ENCODE assay signal across 28 mouse cellular contexts in genomic region chr1:42416539-42417218, GRCm38 (mm10).
DNase-seq lines count a peak whose midpoint lies in the region; ATAC-seq lines count a peak whose summit lies in the region.
"Had no signal": no experiment of that assay in that cellular context is flagged by ENCODE, and none has a peak within 500 bp of the region (broad histone marks: within the 10 kb centered on the region; RNA-seq: fewer than 3 reads in every experiment).

No protein-coding gene starts in this region.

- H3K4me3 ChIP-seq in midbrain, embryonic 13.5 days (replicated peaks), result no peak overlapping the region
- H3K4me3 ChIP-seq in midbrain, embryonic 11.5 days (ENCODE audit: low read depth, low read length), result no peak overlapping the region
- H3K4me3 ChIP-seq in hindbrain, embryonic 12.5 days, result no peak overlapping the region
- no peak overlapping the region for H3K4me3 ChIP-seq in hindbrain, embryonic 16.5 days (ENCODE audit: low read length)
- H3K4me3 ChIP-seq: embryonic facial prominence, embryonic 13.5 days; forebrain, embryonic 12.5 days; heart, embryonic 12.5 days; liver, embryonic 12.5 days; megakaryocyte, embryonic 14.5 days; midbrain, embryonic 15.5 days had no signal

- H3K4me2 ChIP-seq in midbrain, embryonic 13.5 days (replicated peaks), result no peak overlapping the region
- H3K4me2 ChIP-seq in midbrain, embryonic 11.5 days, result no peak overlapping the region
- no peak overlapping the region; the same call in 1 of the 2 replicates for H3K4me2 ChIP-seq in hindbrain, embryonic 12.5 days (replicated peaks)
- H3K4me2 ChIP-seq in hindbrain, embryonic 16.5 days (ENCODE audit: low read length), result peak overlapping the region; percentile 47
- H3K4me2 ChIP-seq: embryonic facial prominence, embryonic 13.5 days; forebrain, embryonic 12.5 days; heart, embryonic 12.5 days; liver, embryonic 12.5 days; midbrain, embryonic 15.5 days had no signal

- H3K27me3 ChIP-seq in midbrain, embryonic 13.5 days, result 0 out of 2 replicates have a peak, but pooled peaks cover 3% of the 10 kb centered on the region
- H3K27me3 ChIP-seq in midbrain, embryonic 11.5 days (ENCODE audit: control insufficient read depth, insufficient read depth, low read length), result peaks cover 5% of the 10 kb centered on the region; the same call in 1 of the 2 replicates
- H3K27me3 ChIP-seq in hindbrain, embryonic 12.5 days, result no peaks in the 10 kb centered on the region; the same call in 1 of the 2 replicates
- H3K27me3 ChIP-seq in hindbrain, embryonic 16.5 days (replicated peaks; ENCODE audit: control insufficient read depth, insufficient read depth, low read length), result no peaks in the 10 kb centered on the region
- H3K27me3 ChIP-seq: megakaryocyte, embryonic 14.5 days; midbrain, embryonic 15.5 days had no signal

- WGBS in midbrain, embryonic 13.5 days, result 68% methylated on average over 8 of the region's 8 CpGs
- 81% methylated on average over 8 of the region's 8 CpGs for WGBS in midbrain, embryonic 11.5 days
- 59% methylated on average over 8 of the region's 8 CpGs for WGBS in hindbrain, embryonic 12.5 days
- WGBS in hindbrain, embryonic 16.5 days, result 48% methylated on average over 8 of the region's 8 CpGs

- no peak for DNase-seq in midbrain, embryonic 11.5 days (ENCODE audit: low spot score, missing footprints)
- no peak for DNase-seq in gastrocnemius, postnatal 25 days
- no peak for DNase-seq in adrenal gland, adult (ENCODE audit: inconsistent age in 2 of 2, low spot score in 1 of 2)
- DNase-seq in lung, postnatal 36 days, result no peak
- DNase-seq: adrenal gland, adult 8-10 months; B cell, adult 2 months; cerebellum, adult 11 months; cerebellum, adult 9-11 months; gastrocnemius, postnatal 14 days; heart, adult 18-20 months; kidney, adult 8-10 months; kidney, postnatal 10 days; layer of hippocampus, postnatal 36 days; left cerebral cortex, postnatal 4 days; liver, postnatal 0 days; lung, postnatal 4 days; spleen, adult 18-20 months; thymus, postnatal 25 days had no signal

- H3K4me1 ChIP-seq in midbrain, embryonic 13.5 days (replicated peaks), result peaks cover 15% of the 10 kb centered on the region
- H3K4me1 ChIP-seq in midbrain, embryonic 11.5 days (ENCODE audit: control insufficient read depth, insufficient read depth, low read length), result no peaks in the 10 kb centered on the region
- peaks cover 19% of the 10 kb centered on the region for H3K4me1 ChIP-seq in hindbrain, embryonic 12.5 days
- peaks cover 8% of the 10 kb centered on the region for H3K4me1 ChIP-seq in hindbrain, embryonic 16.5 days (ENCODE audit: control insufficient read depth, insufficient read depth, low read depth, low read length)
- H3K4me1 ChIP-seq: liver, embryonic 12.5 days; megakaryocyte, embryonic 14.5 days had no signal

- H3K36me3 ChIP-seq in midbrain, embryonic 13.5 days, result no peaks in the 10 kb centered on the region
- H3K36me3 ChIP-seq in midbrain, embryonic 11.5 days (ENCODE audit: control insufficient read depth, insufficient read depth, low read length), result no peaks in the 10 kb centered on the region
- no peaks in the 10 kb centered on the region for H3K36me3 ChIP-seq in hindbrain, embryonic 12.5 days
- no peaks in the 10 kb centered on the region for H3K36me3 ChIP-seq in hindbrain, embryonic 16.5 days (ENCODE audit: control insufficient read depth, insufficient read depth, low read length)
- H3K36me3 ChIP-seq: embryonic facial prominence, embryonic 13.5 days; forebrain, embryonic 12.5 days; heart, embryonic 12.5 days; liver, embryonic 12.5 days; midbrain, embryonic 15.5 days had no signal

- peak; percentile 34; the same call in 1 of the 2 replicates for ATAC-seq in midbrain, embryonic 13.5 days
- no peak for ATAC-seq in midbrain, embryonic 11.5 days (ENCODE audit: low FRiP score)
- ATAC-seq in hindbrain, embryonic 12.5 days (ENCODE audit: low FRiP score), result peak; percentile 73
- no peak; the same call in 1 of the 2 replicates for ATAC-seq in hindbrain, embryonic 16.5 days
- ATAC-seq: intestine, embryonic 16.5 days; liver, embryonic 12.5 days; liver, postnatal 0 days; midbrain, embryonic 15.5 days had no signal

- H3K9ac ChIP-seq in midbrain, embryonic 13.5 days (replicated peaks), result no peak overlapping the region
- no peak overlapping the region for H3K9ac ChIP-seq in midbrain, embryonic 11.5 days (ENCODE audit: low read length)
- no peak overlapping the region for H3K9ac ChIP-seq in hindbrain, embryonic 12.5 days
- H3K9ac ChIP-seq in hindbrain, embryonic 16.5 days (ENCODE audit: low read depth, low read length), result no peak overlapping the region
- H3K9ac ChIP-seq: embryonic facial prominence, embryonic 13.5 days; forebrain, embryonic 12.5 days; heart, embryonic 12.5 days; liver, embryonic 12.5 days; liver, postnatal 0 days; midbrain, embryonic 15.5 days had no signal

- no peak overlapping the region for H3K27ac ChIP-seq in midbrain, embryonic 13.5 days
- H3K27ac ChIP-seq in midbrain, embryonic 11.5 days (ENCODE audit: low read depth, low read length), result no peak overlapping the region
- no peak overlapping the region; the same call in 1 of the 2 replicates for H3K27ac ChIP-seq in hindbrain, embryonic 12.5 days
- H3K27ac ChIP-seq in hindbrain, embryonic 16.5 days (ENCODE audit: low read depth, low read length), result no peak overlapping the region
- H3K27ac ChIP-seq: embryonic facial prominence, embryonic 13.5 days; forebrain, embryonic 12.5 days; liver, embryonic 12.5 days; midbrain, embryonic 15.5 days had no signal

- no peaks in the 10 kb centered on the region for H3K9me3 ChIP-seq in midbrain, embryonic 13.5 days
- no peaks in the 10 kb centered on the region for H3K9me3 ChIP-seq in midbrain, embryonic 11.5 days (ENCODE audit: control insufficient read depth, low read length)
- no peaks in the 10 kb centered on the region for H3K9me3 ChIP-seq in hindbrain, embryonic 12.5 days (replicated peaks)
- H3K9me3 ChIP-seq in hindbrain, embryonic 16.5 days (ENCODE audit: control insufficient read depth, low read length), result no peaks in the 10 kb centered on the region
- H3K9me3 ChIP-seq: embryonic facial prominence, embryonic 13.5 days; forebrain, embryonic 12.5 days; heart, embryonic 12.5 days; liver, embryonic 12.5 days; midbrain, embryonic 15.5 days had no signal

Comparison
In these comparisons a context has a peak if more than half of its experiments do, and no peak if none do; other contexts are left out.
1. ATAC-seq: peak in midbrain, embryonic 13.5 days (single experiment) and hindbrain, embryonic 12.5 days (single experiment); none in midbrain, embryonic 11.5 days (single experiment) and hindbrain, embryonic 16.5 days (single experiment).